Mouse (Mus musculus) neural tube, embryonic 14.5 days (tissue): Measurements from ENCODE around the gene Ube2h. TPM values are rescaled to one million over a fixed set of nuclear protein-coding genes. Genes with fewer than 3 reads are reported as not detected.

ENCODE experiments used
- ATAC-seq: fragments of 200-750 bp; cut with Nextera tagmentation; 2 replicates; pipeline ENCODE4 v1.8.0; 2017; ENCODE audit warnings: low read depth, mild to moderate bottlenecking, moderate TSS enrichment, moderate library complexity
- H3K27ac ChIP-seq: fragments of 300-500 bp; sonication (generic); 2 replicates; pipeline ENCODE4 v1.5.1; 2014; ENCODE audit warnings: low read depth, mild to moderate bottlenecking, control low read depth, low read length, moderate library complexity, mixed read lengths
- H3K27me3 ChIP-seq: fragments of 300-500 bp; sonication (generic); 2 replicates; pipeline ENCODE4 v1.6.1; 2014; ENCODE audit warnings: low read length; ENCODE audit not compliant: control insufficient read depth, insufficient read depth
- H3K36me3 ChIP-seq: fragments of 300-500 bp; sonication (generic); 2 replicates; pipeline ENCODE4 v1.6.1; 2014; ENCODE audit warnings: low read length, mixed read lengths; ENCODE audit not compliant: control insufficient read depth, insufficient read depth
- H3K4me1 ChIP-seq: fragments of 300-500 bp; sonication (generic); 2 replicates; pipeline ENCODE4 v1.6.1; 2014; ENCODE audit warnings: low read length; ENCODE audit not compliant: control insufficient read depth, insufficient read depth
- H3K4me2 ChIP-seq: fragments of 300-500 bp; sonication (generic); 2 replicates; pipeline ENCODE4 v1.6.1; 2014; ENCODE audit warnings: mild to moderate bottlenecking, low read depth, low read length, control low read depth
- H3K4me3 ChIP-seq: fragments of 300-500 bp; sonication (generic); 2 replicates; pipeline ENCODE4 v1.5.1; 2014; ENCODE audit warnings: low read depth, low read length, control low read depth, mixed read lengths
- H3K9ac ChIP-seq: fragments of 300-500 bp; sonication (generic); replicated peaks from 2 replicates; pipeline ENCODE4 v1.6.1; 2014; ENCODE audit warnings: low read depth, mild to moderate bottlenecking, control low read depth, low read length, mixed read lengths
- H3K9me3 ChIP-seq: fragments of 300-500 bp; sonication (generic); 2 replicates; pipeline ENCODE4 v1.6.1; 2016; ENCODE audit warnings: low read length; ENCODE audit not compliant: control insufficient read depth
- WGBS: fragments of 180-500 bp; shearing (Covaris S2); extraction: QIAGEN DNeasy Blood & Tissue Kit; methylation state at CpG from one replicate; pipeline ENCODE4 v1.1.7; 2014; 5-methylcytosine and 5-hydroxymethylcytosine counted together
- polyA plus RNA-seq: library from polyadenylated mRNA; unstranded; fragments of >200 nt; fragmentation: Nextera tagmentation; extraction: Ambion mirVana; gene quantifications from 2 replicates; pipeline ENCODE4 v1.2.1, GENCODE M21; 2014

The Ube2h gene
- 72.4 and 79.3 TPM in 2 replicates for polyA plus RNA-seq

- H3K9me3 ChIP-seq = no peaks in the 10 kb centered on the region
- peaks cover 25% of the 10 kb centered on the region for H3K4me1 ChIP-seq
- H3K27me3 ChIP-seq = no peaks in the 10 kb centered on the region
- peak within 1 kb of the TSS; percentile 67 for H3K4me3 ChIP-seq
- peak within 1 kb of the TSS; percentile 92 for H3K4me2 ChIP-seq
- peak within 1 kb of the TSS; percentile 93 for H3K27ac ChIP-seq
- peak; percentile 96 for ATAC-seq
- under 1% methylated on average over 28 of the region's 33 CpGs for whole genome bisulfite sequencing
- no peaks in the 10 kb centered on the region for H3K36me3 ChIP-seq
- peak within 1 kb of the TSS; percentile 82 for H3K9ac ChIP-seq
Observed at GRCm38 (mm10) chr6:30304399-30304917, at the start of gene Ube2h. Gene Ube2h (minus strand): TSS chr6:30304539.

DNA sequence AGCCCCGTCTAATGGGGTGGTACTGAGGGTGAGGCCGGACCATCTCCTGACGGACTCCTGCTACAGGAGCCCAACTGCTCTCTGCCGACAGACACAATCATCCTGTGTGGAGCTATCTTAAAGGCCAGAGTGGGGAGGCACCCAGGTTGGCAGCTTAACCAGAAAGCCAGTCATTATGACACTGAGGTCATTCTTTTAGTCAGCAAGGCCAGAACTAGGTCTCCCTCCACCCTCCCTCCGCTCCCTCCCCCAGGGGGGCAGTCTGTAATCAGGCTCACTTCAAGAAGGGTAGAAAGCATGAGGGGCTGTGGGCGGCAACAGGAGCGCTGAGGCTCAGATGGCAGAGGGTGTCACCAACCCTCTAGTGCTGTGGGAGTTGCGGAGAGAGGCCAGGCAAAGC, 49.3 kb upstream of the Ube2h start:
- no peak overlapping the region for H3K4me2 ChIP-seq
- no peaks in the 10 kb centered on the region for H3K27me3 ChIP-seq
- no peak overlapping the region for H3K4me3 ChIP-seq
- WGBS = 76% methylated on average over 8 of the region's 8 CpGs
- no peaks in the 10 kb centered on the region for H3K9me3 ChIP-seq
- no peak overlapping the region for H3K27ac ChIP-seq
- no peaks in the 10 kb centered on the region for H3K36me3 ChIP-seq
- ATAC-seq = no peak
- no peaks in the 10 kb centered on the region for H3K4me1 ChIP-seq
- H3K9ac ChIP-seq = no peak overlapping the region

GRCm38 (mm10) chr6:30352762-30353161, 48.4 kb upstream of the Ube2h start:
- no peak overlapping the region for H3K27ac ChIP-seq
- no peak overlapping the region for H3K9ac ChIP-seq
- 60% methylated on average over 8 of the region's 8 CpGs for WGBS
- no peaks in the 10 kb centered on the region for H3K9me3 ChIP-seq
- H3K4me2 ChIP-seq = no peak overlapping the region
- H3K27me3 ChIP-seq = no peaks in the 10 kb centered on the region
- no peaks in the 10 kb centered on the region for H3K36me3 ChIP-seq
- no peak for ATAC-seq
- H3K4me3 ChIP-seq = no peak overlapping the region
- H3K4me1 ChIP-seq = no peaks in the 10 kb centered on the region

DNA sequence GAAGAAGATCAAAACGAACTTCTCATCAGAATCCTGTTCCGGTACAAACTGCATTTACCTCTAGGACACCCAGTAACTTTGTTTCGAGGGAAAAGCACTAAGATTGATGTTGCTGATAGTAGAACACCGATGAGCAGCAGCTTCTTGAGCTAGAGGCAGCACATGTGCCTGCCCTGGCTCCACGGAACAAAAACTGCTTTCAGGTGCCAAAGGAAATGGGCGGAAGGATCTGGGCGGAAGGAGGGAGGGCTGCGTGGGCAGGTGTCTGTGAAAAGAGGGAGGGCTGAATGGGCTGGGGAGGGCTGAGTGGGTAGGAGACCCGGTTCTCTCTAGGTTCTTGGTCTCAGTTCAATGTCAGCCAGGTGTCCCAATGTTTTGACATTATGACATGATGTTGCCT, 47.0 kb upstream of the Ube2h start:
- WGBS = 87% methylated on average over 9 of the region's 9 CpGs
- no peak for ATAC-seq
- H3K4me3 ChIP-seq = no peak overlapping the region
- H3K4me1 ChIP-seq = no peaks in the 10 kb centered on the region
- H3K4me2 ChIP-seq = no peak overlapping the region
- H3K27ac ChIP-seq = no peak overlapping the region
- no peak overlapping the region for H3K9ac ChIP-seq
- no peaks in the 10 kb centered on the region for H3K27me3 ChIP-seq
- no peaks in the 10 kb centered on the region for H3K9me3 ChIP-seq
- H3K36me3 ChIP-seq = no peaks in the 10 kb centered on the region

- 87% methylated on average over 4 of the region's 4 CpGs for WGBS
- ATAC-seq = no peak
- no peak overlapping the region for H3K27ac ChIP-seq
- H3K4me1 ChIP-seq = no peaks in the 10 kb centered on the region
- no peaks in the 10 kb centered on the region for H3K27me3 ChIP-seq
- H3K4me2 ChIP-seq = no peak overlapping the region
- no peaks in the 10 kb centered on the region for H3K36me3 ChIP-seq
- H3K9ac ChIP-seq = no peak overlapping the region
- no peak overlapping the region for H3K4me3 ChIP-seq
- H3K9me3 ChIP-seq = no peaks in the 10 kb centered on the region
Observed at GRCm38 (mm10) chr6:30347288-30347801, 43.0 kb upstream of the Ube2h start.

GRCm38 (mm10) chr6:30346737-30347136, 42.4 kb upstream of the Ube2h start:
- Histone ChIP-seq H3K36me3 (no peaks in the 10 kb centered on the region), H3K27me3 (no peaks in the 10 kb centered on the region), H3K9me3 (no peaks in the 10 kb centered on the region), H3K4me2 (no peak overlapping the region), H3K4me1 (no peaks in the 10 kb centered on the region), H3K27ac (no peak overlapping the region), H3K9ac (no peak overlapping the region), H3K4me3 (no peak overlapping the region)
- ATAC-seq = no peak
- 77% methylated on average over 6 of the region's 6 CpGs for WGBS

DNA sequence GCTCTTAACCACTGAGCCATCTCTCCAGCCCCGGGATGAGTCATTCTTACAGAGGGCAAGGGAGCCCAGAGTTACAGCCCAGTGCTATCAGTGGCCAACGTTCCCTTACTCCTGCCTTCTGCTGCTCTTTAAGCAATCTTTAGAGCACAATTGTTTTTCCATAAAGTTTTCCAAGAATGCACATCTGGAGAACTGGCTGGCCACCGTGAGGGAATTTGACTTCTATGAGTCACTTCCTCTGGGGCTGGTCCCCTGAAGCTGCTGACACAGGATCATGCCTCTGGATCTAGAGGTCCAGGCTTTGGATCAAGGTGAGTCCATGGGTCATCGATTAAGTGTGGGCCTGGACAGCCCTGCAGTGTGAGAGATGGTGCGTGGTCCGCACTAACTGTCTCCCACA, 39.7 kb upstream of the Ube2h start:
- Histone ChIP-seq H3K36me3 (no peaks in the 10 kb centered on the region), H3K27ac (no peak overlapping the region), H3K4me2 (no peak overlapping the region), H3K9me3 (no peaks in the 10 kb centered on the region), H3K9ac (no peak overlapping the region), H3K4me3 (no peak overlapping the region), H3K4me1 (no peaks in the 10 kb centered on the region), H3K27me3 (no peaks in the 10 kb centered on the region)
- ATAC-seq = no peak
- WGBS = 86% methylated on average over 6 of the region's 6 CpGs

GRCm38 (mm10) chr6:30340231-30340873, 36.0 kb upstream of the Ube2h start:
- WGBS = 82% methylated on average over 4 of the region's 4 CpGs
- no peak overlapping the region for H3K4me3 ChIP-seq
- no peak for ATAC-seq

DNA sequence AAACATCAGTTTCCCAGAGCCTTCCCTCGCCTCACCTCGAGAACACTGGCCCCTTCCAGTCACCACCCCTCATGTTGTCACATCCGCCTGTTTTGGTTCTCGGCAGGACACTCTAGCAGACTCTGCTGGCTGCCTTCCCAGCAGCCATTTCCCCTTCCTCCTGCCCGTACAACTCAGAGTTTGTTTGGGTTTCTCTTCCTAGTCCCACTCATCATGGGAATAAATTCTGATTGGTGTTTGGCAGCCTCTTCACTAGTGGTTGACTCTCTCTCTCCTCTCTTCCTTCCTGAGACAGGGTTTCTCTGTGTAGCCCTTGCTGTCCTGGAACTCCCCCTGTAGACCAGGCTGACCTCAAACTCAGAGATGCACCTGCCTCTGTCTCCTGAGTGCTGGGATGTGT, 32.6 kb upstream of the Ube2h start:
- no peaks in the 10 kb centered on the region for H3K36me3 ChIP-seq
- no peak for ATAC-seq
- WGBS = 40% methylated on average over 5 of the region's 5 CpGs
- no peak overlapping the region for H3K27ac ChIP-seq
- H3K9me3 ChIP-seq = no peaks in the 10 kb centered on the region
- no peaks in the 10 kb centered on the region for H3K27me3 ChIP-seq
- H3K4me2 ChIP-seq = no peak overlapping the region
- H3K4me3 ChIP-seq = no peak overlapping the region
- no peaks in the 10 kb centered on the region for H3K4me1 ChIP-seq
- no peak overlapping the region for H3K9ac ChIP-seq

More at GRCm38 (mm10) chr6:30340231-30340873, 36.0 kb upstream of the Ube2h start:
- H3K36me3 ChIP-seq = no peaks in the 10 kb centered on the region
- no peak overlapping the region for H3K9ac ChIP-seq
- H3K9me3 ChIP-seq = no peaks in the 10 kb centered on the region
- H3K4me2 ChIP-seq = no peak overlapping the region
- H3K27me3 ChIP-seq = no peaks in the 10 kb centered on the region
- H3K4me1 ChIP-seq = no peaks in the 10 kb centered on the region
- H3K27ac ChIP-seq = no peak overlapping the region
